Mouse (Mus musculus) CH12.LX (cell line): ENCODE data around the gene Gsta4. TPM values are rescaled to one million over a fixed set of nuclear protein-coding genes. Genes with fewer than 3 reads are reported as not detected.
A peak's percentile ranks its signal among the peaks of the same experiment; 100 is the strongest.

ENCODE experiments used
- DNase-seq: peaks from one replicate; pipeline ENCODE4 v3.0.0-alpha.2; 2013; ENCODE audit errors: extremely low read depth
- H3K27ac ChIP-seq: 2 replicates; pipeline ENCODE4 v1.5.1; 2012; ENCODE audit warnings: low read depth, mild to moderate bottlenecking, control low read depth, moderate library complexity; ENCODE audit not compliant: insufficient read depth
- H3K27me3 ChIP-seq: replicated peaks from 2 replicates; pipeline ENCODE3; 2012; ENCODE audit warnings: inconsistent platforms
- H3K36me3 ChIP-seq, 2 experiments: replicated peaks in 1 of 2; 2 replicates each; pipeline versions ENCODE3 to v1.6.1; 2012; ENCODE audit warnings: inconsistent platforms in 1 of 2, low read length in 1 of 2, mild to moderate bottlenecking in 1 of 2, mixed read lengths in 1 of 2, moderate library complexity in 1 of 2; ENCODE audit not compliant: control insufficient read depth in 1 of 2, insufficient read depth in 1 of 2
- H3K4me1 ChIP-seq, 2 experiments: 2 replicates each; pipeline ENCODE4 v1.6.1; 2012; ENCODE audit warnings: inconsistent platforms in 1 of 2, moderate library complexity in 1 of 2; ENCODE audit not compliant: insufficient read depth in 2 of 2, control insufficient read depth in 1 of 2
- H3K4me2 ChIP-seq: 2 replicates; pipeline ENCODE4 v1.6.1; 2012; ENCODE audit warnings: low read depth, mild to moderate bottlenecking, control low read depth; ENCODE audit not compliant: poor library complexity, insufficient read depth, severe bottlenecking
- H3K4me3 ChIP-seq, 3 experiments: fragments of 150-350 bp in 1 of 3; sonication (generic) in 1 of 3; replicated peaks in 1 of 3; 2 replicates each; pipeline versions ENCODE3 to v1.5.1; 2011 to 2012; ENCODE audit warnings: low read depth in 2 of 3, low read length in 2 of 3, mild to moderate bottlenecking in 2 of 3, moderate library complexity in 2 of 3, control low read depth in 1 of 3, improper control_type of control experiment in 1 of 3, inconsistent platforms in 1 of 3, mixed read lengths in 1 of 3; ENCODE audit not compliant: poor library complexity in 1 of 3
- H3K79me2 ChIP-seq: replicated peaks from 2 replicates; pipeline ENCODE4 v1.6.1; 2012; ENCODE audit warnings: mild to moderate bottlenecking, moderate library complexity; ENCODE audit not compliant: control insufficient read depth, poor library complexity, insufficient read depth, severe bottlenecking; ENCODE audit errors: extremely low read depth
- H3K9ac ChIP-seq: 2 replicates; pipeline ENCODE4 v1.6.1; 2012; ENCODE audit warnings: low read depth, mild to moderate bottlenecking, control low read depth, moderate library complexity; ENCODE audit not compliant: insufficient read depth
- H3K9me3 ChIP-seq: replicated peaks from 2 replicates; pipeline ENCODE3; 2012; ENCODE audit warnings: low read length, inconsistent platforms, mixed read lengths
- BHLHE40 ChIP-seq: IDR thresholded peaks from 2 replicates; pipeline ENCODE4 v1.6.1; 2011; ENCODE audit warnings: mild to moderate bottlenecking, low read depth, low read length, improper control_type of control experiment
- CHD2 ChIP-seq: IDR thresholded peaks from 2 replicates; pipeline ENCODE4 v1.6.1; 2011; ENCODE audit warnings: low read length, improper control_type of control experiment
- ETS1 ChIP-seq: conservative IDR thresholded peaks from 2 replicates; pipeline ENCODE4 v1.6.1; 2012; ENCODE audit warnings: low read depth, mild to moderate bottlenecking, inconsistent platforms, low read length, improper control_type of control experiment, moderate library complexity
- KAT2A ChIP-seq: IDR thresholded peaks from 2 replicates; pipeline ENCODE4 v1.6.1; 2012; ENCODE audit warnings: low read length, improper control_type of control experiment, inconsistent platforms; ENCODE audit not compliant: insufficient replicate concordance
- TBP ChIP-seq: conservative IDR thresholded peaks from 2 replicates; pipeline ENCODE4 v1.6.1; 2011; ENCODE audit warnings: low read depth, low read length, improper control_type of control experiment
- USF1 ChIP-seq: IDR thresholded peaks from 2 replicates; pipeline ENCODE4 v1.6.1; 2014; ENCODE audit warnings: low read depth, mild to moderate bottlenecking, inconsistent platforms, low read length, improper control_type of control experiment
- USF2 ChIP-seq: conservative IDR thresholded peaks from 2 replicates; pipeline ENCODE4 v1.6.1; 2011; ENCODE audit warnings: low read depth, low read length, improper control_type of control experiment
- dilution Hi-C: fragments of 300-500 bp; cut with MboI; formaldehyde crosslinking; loops from 2 replicates; pipeline ENCODE4 v1.14.3; 2020; ENCODE audit warnings: low sequenced_read_pairs; ENCODE audit not compliant: extremely low pct_unique_long_range_greater_than_20kb, extremely low pct_ligation_motif_present
- in situ Hi-C: fragments of 300-500 bp; cut with MboI; formaldehyde crosslinking; loops from 3 replicates; pipeline ENCODE4 v1.14.3; 2019; ENCODE audit warnings: low sequenced_read_pairs, low pct_ligation_motif_present, low pct_unique_long_range_greater_than_20kb, mixed read lengths
- polyA plus RNA-seq: library from polyadenylated mRNA; unstranded; fragments of >175 nt; gene quantifications from 2 replicates; pipeline ENCODE4 v1.2.1, GENCODE M21; 2012; ENCODE audit warnings: low read depth; ENCODE audit not compliant: insufficient read length
- total RNA-seq, 2 experiments: library from RNA; depleted of rRNA; stranded (reverse); fragments of 300-350 nt in 1 of 2; fragments of >200 nt in 1 of 2; gene quantifications; 2 replicates each; pipeline ENCODE4 v1.2.3; 2012 to 2014

The Gsta4 gene
- total and polyA plus RNA-seq, 3 experiments, result 0.47 to 0.85 TPM; not detected in 1

GRCm38 (mm10) chr9:78212341-78213049, 29.9 kb downstream of the Gsta4 start:
- no peak for TF ChIP-seq CHD2
- dilution Hi-C loops (no loop called here), in situ Hi-C loops (no loop called here)
- no peak overlapping the region for H3K9ac ChIP-seq
- DNase-seq, result no peak
- no peaks in the 10 kb centered on the region for H3K27me3 ChIP-seq
- H3K79me2 ChIP-seq, result no peaks in the 10 kb centered on the region
- H3K4me2 ChIP-seq, result no peak overlapping the region
- no peak overlapping the region for H3K27ac ChIP-seq
- H3K4me3 ChIP-seq, result no peak overlapping the region
- H3K4me1 ChIP-seq, result no peaks in the 10 kb centered on the region; a peak in 1 of 4 replicates
- no peaks in the 10 kb centered on the region for H3K36me3 ChIP-seq
- peaks cover 2% of the 10 kb centered on the region for H3K9me3 ChIP-seq

- H3K4me1 ChIP-seq, result no peaks in the 10 kb centered on the region; a peak in 1 of 4 replicates
- H3K27ac ChIP-seq, result no peak overlapping the region
- H3K9me3 ChIP-seq, result peaks cover 2% of the 10 kb centered on the region
- dilution Hi-C loops (no loop called here), in situ Hi-C loops (no loop called here)
- no peaks in the 10 kb centered on the region for H3K36me3 ChIP-seq
- H3K9ac ChIP-seq, result no peak overlapping the region
- H3K79me2 ChIP-seq, result no peaks in the 10 kb centered on the region
- no peaks in the 10 kb centered on the region for H3K27me3 ChIP-seq
- no peak for DNase-seq
- H3K4me3 ChIP-seq, result no peak overlapping the region
- no peak overlapping the region for H3K4me2 ChIP-seq
- no peak for TF ChIP-seq ETS1
- TF ChIP-seq USF2, result no peak
- no peak for TF ChIP-seq TBP
These were observed 34.5 kb downstream of the Gsta4 start for GRCm38 (mm10) chr9:78217074-78217473.

GRCm38 (mm10) chr9:78222616-78223015, 40.0 kb downstream of the Gsta4 start:
- H3K4me3 ChIP-seq, result no peak overlapping the region
- no peak overlapping the region for H3K27ac ChIP-seq
- H3K36me3 ChIP-seq, result no peaks in the 10 kb centered on the region
- H3K4me1 ChIP-seq, result no peaks in the 10 kb centered on the region
- in situ Hi-C loops, result no loop called here
- no peak overlapping the region for H3K9ac ChIP-seq
- DNase-seq, result no peak
- 0 out of 2 replicates have a peak, but pooled peaks have one; percentile 13 for TF ChIP-seq USF2
- TF ChIP-seq USF1, result peak; percentile 5; the same call in 1 of the 2 replicates
- no peak for TF ChIP-seq KAT2A
- peak; percentile 39; the same call in 1 of the 2 replicates for TF ChIP-seq BHLHE40
- dilution Hi-C loops, result no loop called here
- no peaks in the 10 kb centered on the region for H3K79me2 ChIP-seq
- H3K4me2 ChIP-seq, result peak overlapping the region; percentile 22
- H3K27me3 ChIP-seq, result no peaks in the 10 kb centered on the region
- H3K9me3 ChIP-seq, result no peaks in the 10 kb centered on the region
